Mouse (Mus musculus) brain, embryonic 18.5 days (tissue): ENCODE results near the gene Cenpj.

Source experiments
- DNase-seq: peaks from one replicate; pipeline ENCODE4 v3.0.0-alpha.2; 2012; ENCODE audit warnings: low read depth, low spot score

Gene Cenpj

DNA sequence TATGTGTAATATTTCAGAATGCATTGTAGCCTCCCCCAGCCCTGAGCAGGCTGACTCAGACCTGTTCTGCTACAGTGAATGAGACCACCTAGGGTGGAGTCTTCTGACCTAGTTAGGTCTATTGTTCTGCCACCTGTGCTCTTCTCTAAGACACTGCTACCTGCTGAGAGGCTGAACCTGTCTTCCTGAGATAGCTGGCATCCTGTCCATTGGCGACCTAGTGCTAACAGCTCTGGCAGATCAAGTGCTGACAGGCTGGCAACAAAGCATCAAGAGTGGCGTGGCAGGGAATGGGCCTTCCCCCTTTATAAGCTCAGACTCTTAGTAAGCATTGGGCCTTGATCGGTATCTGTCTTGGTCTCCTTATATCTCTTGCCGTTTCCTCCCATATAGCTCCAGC is 24.3 kb downstream of the Cenpj start:
- no peak for DNase-seq

GRCm38 (mm10) chr14:56545491-56545890 is 29.7 kb downstream of the Cenpj start:
- no peak for DNase-seq

GRCm38 (mm10) chr14:56544946-56545345 is 30.3 kb downstream of the Cenpj start:
- no peak for DNase-seq

GRCm38 (mm10) chr14:56530788-56531187 is 44.4 kb downstream of the Cenpj start:
- no peak for DNase-seq

GRCm38 (mm10) chr14:56514775-56515174 is 60.5 kb downstream of the Cenpj start:
- no peak for DNase-seq

GRCm38 (mm10) chr14:56512084-56512483 is 63.1 kb downstream of the Cenpj start:
- no peak for DNase-seq

- DNase-seq = no peak
These were observed 68.5 kb downstream of the Cenpj start for GRCm38 (mm10) chr14:56506743-56507142.

GRCm38 (mm10) chr14:56502407-56502806 is 72.8 kb downstream of the Cenpj start:
- DNase-seq = no peak

DNA sequence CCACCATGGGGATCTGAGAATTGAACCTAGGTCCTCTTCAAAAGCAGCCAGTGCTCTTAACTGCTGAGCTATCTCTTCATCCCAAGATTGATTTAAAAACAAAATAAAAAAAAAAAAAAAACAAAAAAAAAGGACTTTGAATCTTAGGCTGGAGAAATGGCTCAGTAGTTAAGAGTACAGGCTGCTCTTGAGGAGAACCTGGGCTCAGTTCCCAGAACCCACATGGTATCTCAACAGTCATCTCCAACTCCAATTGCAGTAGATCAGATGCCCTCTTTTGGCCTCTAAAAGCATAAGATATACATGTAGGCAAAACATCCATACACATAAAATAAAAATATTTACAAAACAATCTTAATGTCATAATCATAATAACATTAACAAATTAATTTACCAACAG is 85.4 kb downstream of the Cenpj start:
- DNase-seq = no peak
